Mouse (Mus musculus): Measurements from ENCODE around the gene Arhgef3.
A peak's percentile ranks its signal among the peaks of the same experiment; 100 is the strongest.

Gene Arhgef3

GRCm38 (mm10) chr14:27268986-27269700 is 154.4 kb downstream of the Arhgef3 start:
- DNase-seq (ENCODE audit: low read depth, low spot score) = no peak

GRCm38 (mm10) chr14:27269836-27270235 is 155.1 kb downstream of the Arhgef3 start:
- DNase-seq (ENCODE audit: low read depth, low spot score) = no peak

- DNase-seq (ENCODE audit: low read depth, low spot score) = no peak
Measured at GRCm38 (mm10) chr14:27270466-27270865, 155.8 kb downstream of the Arhgef3 start.

GRCm38 (mm10) chr14:27271371-27272071 is 156.8 kb downstream of the Arhgef3 start:
- no peak for DNase-seq (ENCODE audit: low read depth, low spot score)

GRCm38 (mm10) chr14:27272072-27272834 is 157.6 kb downstream of the Arhgef3 start:
- DNase-seq (ENCODE audit: low read depth, low spot score) = peak; percentile 23

- no peak for DNase-seq (ENCODE audit: low read depth, low spot score)
Measured at GRCm38 (mm10) chr14:27272835-27273138, 158.1 kb downstream of the Arhgef3 start.

- DNase-seq (ENCODE audit: low read depth, low spot score) = no peak
Measured at GRCm38 (mm10) chr14:27273169-27273568, 158.5 kb downstream of the Arhgef3 start.

- no peak for DNase-seq (ENCODE audit: low read depth, low spot score)
Measured at GRCm38 (mm10) chr14:27277259-27277658, 162.6 kb downstream of the Arhgef3 start.

GRCm38 (mm10) chr14:27280201-27280890 is 165.6 kb downstream of the Arhgef3 start:
- DNase-seq (ENCODE audit: low read depth, low spot score) = no peak

GRCm38 (mm10) chr14:27283956-27284355 is 169.3 kb downstream of the Arhgef3 start:
- no peak for DNase-seq (ENCODE audit: low read depth, low spot score)

GRCm38 (mm10) chr14:27286202-27286601 is 171.5 kb downstream of the Arhgef3 start:
- DNase-seq (ENCODE audit: low read depth, low spot score) = no peak

GRCm38 (mm10) chr14:27289053-27289452 is 174.4 kb downstream of the Arhgef3 start:
- DNase-seq (ENCODE audit: low read depth, low spot score) = no peak

GRCm38 (mm10) chr14:27292101-27292500 is 177.4 kb downstream of the Arhgef3 start:
- no peak for DNase-seq (ENCODE audit: low read depth, low spot score)

GRCm38 (mm10) chr14:27295821-27296220 is 181.1 kb downstream of the Arhgef3 start:
- no peak for DNase-seq (ENCODE audit: low read depth, low spot score)

GRCm38 (mm10) chr14:27296987-27297386 is 182.3 kb downstream of the Arhgef3 start:
- no peak for DNase-seq (ENCODE audit: low read depth, low spot score)

GRCm38 (mm10) chr14:27298875-27299274 is 184.2 kb downstream of the Arhgef3 start:
- no peak for DNase-seq (ENCODE audit: low read depth, low spot score)

GRCm38 (mm10) chr14:27299705-27300104 is 185.0 kb downstream of the Arhgef3 start:
- no peak for DNase-seq (ENCODE audit: low read depth, low spot score)

- no peak for DNase-seq (ENCODE audit: low read depth, low spot score)
Measured at GRCm38 (mm10) chr14:27301768-27302499, 187.2 kb downstream of the Arhgef3 start.

- no peak for DNase-seq (ENCODE audit: low read depth, low spot score)
Measured at GRCm38 (mm10) chr14:27303294-27303693, 188.6 kb downstream of the Arhgef3 start.

GRCm38 (mm10) chr14:27304408-27304807 is 189.7 kb downstream of the Arhgef3 start:
- DNase-seq (ENCODE audit: low read depth, low spot score) = no peak

- DNase-seq (ENCODE audit: low read depth, low spot score) = no peak
Measured at GRCm38 (mm10) chr14:27308761-27309160, 194.1 kb downstream of the Arhgef3 start.

All from retina, postnatal 7 days (tissue).